Mouse (Mus musculus) lung, postnatal 25 days (tissue): ENCODE data around the gene Ptrh2.
A peak's percentile ranks its signal among the peaks of the same experiment; 100 is the strongest.

Experiments used
- DNase-seq: peaks from one replicate; pipeline ENCODE4 v3.0.0; 2022; ENCODE audit warnings: low spot score

Gene Ptrh2

DNA sequence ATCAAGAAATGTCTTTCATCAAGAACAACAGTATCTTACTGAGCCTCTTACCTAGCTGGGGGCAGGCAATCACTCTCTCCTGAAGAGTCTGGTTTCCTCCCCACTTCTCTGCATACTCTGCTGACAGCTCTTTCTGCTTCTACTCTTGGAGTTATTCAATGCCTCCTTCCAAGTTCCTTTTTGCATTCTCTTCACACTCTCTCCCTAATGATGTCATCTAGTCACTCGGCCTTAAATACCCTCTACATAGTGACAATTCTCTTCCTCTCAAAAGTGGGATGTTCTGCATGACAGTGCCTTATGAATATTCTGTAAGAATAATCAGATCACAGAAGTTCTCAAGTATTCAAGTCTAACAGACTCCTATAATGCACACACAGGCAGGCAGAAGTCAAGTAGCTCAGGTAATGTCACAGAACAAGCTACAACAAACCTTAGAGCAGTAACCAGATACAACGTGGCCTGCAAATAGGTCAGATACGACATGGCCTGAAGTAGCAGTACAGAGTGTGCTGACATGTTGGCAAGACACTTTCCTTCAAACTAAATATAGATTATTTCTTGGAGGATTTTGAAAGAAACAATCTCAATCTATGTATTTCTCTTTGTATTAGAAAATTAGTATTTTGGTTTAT is 12.6 kb upstream of the Ptrh2 start:
- DNase-seq = no peak

- DNase-seq = no peak
Observed at GRCm38 (mm10) chr11:86672772-86673171, 11.0 kb upstream of the Ptrh2 start.

DNA sequence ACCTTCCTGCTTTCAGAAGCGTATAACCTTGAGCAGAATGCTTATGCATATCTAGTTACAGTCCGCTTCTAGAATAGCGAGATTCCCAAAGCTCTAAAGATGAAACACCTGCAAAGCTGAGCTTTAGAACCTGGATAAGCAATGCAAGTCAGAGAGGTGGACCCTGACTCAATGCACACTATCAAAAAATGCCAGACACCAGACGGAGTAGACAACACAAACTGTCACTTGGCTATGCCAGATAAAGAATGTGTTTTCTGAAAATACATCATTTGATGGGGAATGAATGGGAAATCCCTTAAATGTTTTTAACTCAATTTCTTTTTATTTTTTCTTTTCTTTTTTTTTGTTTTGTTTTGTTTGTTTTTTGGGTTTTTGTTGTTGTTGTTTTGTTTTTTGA is 8.3 kb upstream of the Ptrh2 start:
- DNase-seq = no peak

DNA sequence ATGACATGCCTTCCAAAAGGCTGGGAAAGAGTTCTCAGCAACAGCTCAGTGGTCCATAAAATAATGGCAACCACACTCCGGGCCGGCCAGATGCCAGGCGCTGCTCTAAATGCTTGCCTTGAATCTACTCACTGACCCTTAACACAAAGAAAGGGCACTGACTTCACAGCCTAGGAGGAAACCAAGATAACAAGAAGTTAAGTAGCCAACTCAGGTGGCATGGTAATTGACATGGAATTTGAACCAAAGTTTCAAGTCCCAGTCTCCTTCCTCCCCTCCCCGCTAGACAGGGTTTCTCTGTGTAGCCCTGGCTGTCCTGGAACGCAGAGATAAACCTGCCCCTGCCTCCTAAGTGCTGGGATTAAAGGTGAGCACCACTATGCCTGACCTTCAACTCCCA is 4.8 kb upstream of the Ptrh2 start:
- DNase-seq = peak; percentile 31

- peak; percentile 46 for DNase-seq
Observed at GRCm38 (mm10) chr11:86680729-86681128, 3.1 kb upstream of the Ptrh2 start.

- DNase-seq = no peak
Observed at GRCm38 (mm10) chr11:86681423-86681822, 2.4 kb upstream of the Ptrh2 start.

DNA sequence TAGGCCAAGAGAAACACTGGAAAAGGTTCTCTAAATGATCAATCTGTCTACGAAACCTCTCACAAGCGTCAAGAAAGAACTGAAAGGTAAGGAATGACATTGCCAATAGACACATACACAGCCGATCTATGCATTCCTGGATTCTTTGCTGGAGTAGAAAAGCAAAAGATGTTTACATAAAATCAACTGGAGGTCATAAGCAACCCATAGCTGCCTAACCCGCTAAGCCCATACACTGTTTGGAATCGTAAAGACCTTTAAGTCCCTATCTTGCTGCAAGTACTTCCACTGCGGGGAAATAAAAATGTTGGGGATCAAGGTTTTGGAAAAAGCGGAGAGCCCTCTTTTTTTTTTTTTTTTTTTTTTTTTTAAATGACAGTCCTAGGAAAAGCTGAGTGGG is 924 bp upstream of the Ptrh2 start:
- no peak for DNase-seq

GRCm38 (mm10) chr11:86684126-86685012 is 584 bp downstream of the Ptrh2 start:
- DNase-seq = no peak

- DNase-seq = no peak
Observed at GRCm38 (mm10) chr11:86685366-86685765, 1.6 kb downstream of the Ptrh2 start.

DNA sequence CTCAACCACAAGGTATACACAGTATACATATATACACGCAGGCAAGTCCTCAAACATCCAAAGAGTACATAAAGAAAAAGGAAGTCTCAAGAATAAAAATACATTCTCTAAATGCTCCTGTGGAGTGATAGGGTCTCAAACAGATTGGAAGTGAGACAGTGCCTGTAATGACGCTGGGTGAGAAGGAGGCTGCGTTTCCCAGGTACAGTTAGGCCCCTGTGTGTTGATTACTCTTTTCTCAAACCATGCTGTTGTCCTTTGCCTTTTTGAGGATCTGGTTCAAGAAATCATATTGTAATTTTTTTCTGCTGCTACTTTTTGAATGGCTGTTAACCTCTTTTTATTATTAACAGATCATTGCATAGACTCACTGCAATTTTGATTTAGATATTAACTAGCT is 6.6 kb downstream of the Ptrh2 start:
- DNase-seq = no peak

GRCm38 (mm10) chr11:86691482-86691881 is 7.7 kb downstream of the Ptrh2 start:
- no peak for DNase-seq

- DNase-seq = no peak
Observed at GRCm38 (mm10) chr11:86691956-86692355, 8.2 kb downstream of the Ptrh2 start.

GRCm38 (mm10) chr11:86692546-86692945 is 8.8 kb downstream of the Ptrh2 start:
- DNase-seq = no peak

DNA sequence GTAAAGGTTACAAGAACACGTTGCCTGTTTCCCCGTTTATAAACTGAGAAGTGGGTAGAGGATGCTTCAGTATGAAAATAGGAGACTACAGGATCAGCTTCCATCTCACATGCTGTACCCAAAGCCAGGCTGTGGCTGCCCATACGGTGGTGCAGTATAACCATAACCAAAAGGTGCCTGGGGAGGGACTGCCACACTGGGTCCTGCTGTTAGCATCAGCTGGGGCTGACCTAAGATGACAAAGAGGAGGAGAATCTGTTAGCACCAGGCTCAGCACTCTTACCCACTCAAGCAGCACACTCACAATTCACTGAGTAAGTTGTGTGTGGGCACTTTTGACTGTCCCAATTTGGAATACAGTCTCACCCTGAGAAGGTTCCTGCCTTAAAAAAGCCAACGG is 11.7 kb downstream of the Ptrh2 start:
- no peak for DNase-seq

- no peak for DNase-seq
Observed at GRCm38 (mm10) chr11:86701151-86701550, 17.4 kb downstream of the Ptrh2 start.

DNA sequence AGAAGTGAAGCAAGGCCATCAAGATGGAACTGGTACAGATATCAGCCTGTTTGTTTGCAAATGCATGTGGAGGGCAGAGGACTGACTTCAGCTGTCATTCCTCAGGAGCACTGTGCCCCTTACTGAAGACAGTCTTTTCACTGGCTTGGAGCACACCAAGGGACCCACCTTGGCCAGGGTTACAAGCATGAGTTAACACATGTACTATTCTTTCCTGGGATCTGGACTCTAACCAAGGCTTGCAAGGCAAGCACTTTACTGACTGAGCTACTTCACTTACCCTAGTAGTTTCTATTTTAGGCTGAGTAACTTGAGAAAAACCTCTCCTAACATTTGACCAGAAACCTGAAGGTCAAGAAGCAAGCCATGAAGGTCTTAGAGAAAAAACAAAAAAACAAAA is 30.8 kb downstream of the Ptrh2 start:
- peak; percentile 7 for DNase-seq

DNA sequence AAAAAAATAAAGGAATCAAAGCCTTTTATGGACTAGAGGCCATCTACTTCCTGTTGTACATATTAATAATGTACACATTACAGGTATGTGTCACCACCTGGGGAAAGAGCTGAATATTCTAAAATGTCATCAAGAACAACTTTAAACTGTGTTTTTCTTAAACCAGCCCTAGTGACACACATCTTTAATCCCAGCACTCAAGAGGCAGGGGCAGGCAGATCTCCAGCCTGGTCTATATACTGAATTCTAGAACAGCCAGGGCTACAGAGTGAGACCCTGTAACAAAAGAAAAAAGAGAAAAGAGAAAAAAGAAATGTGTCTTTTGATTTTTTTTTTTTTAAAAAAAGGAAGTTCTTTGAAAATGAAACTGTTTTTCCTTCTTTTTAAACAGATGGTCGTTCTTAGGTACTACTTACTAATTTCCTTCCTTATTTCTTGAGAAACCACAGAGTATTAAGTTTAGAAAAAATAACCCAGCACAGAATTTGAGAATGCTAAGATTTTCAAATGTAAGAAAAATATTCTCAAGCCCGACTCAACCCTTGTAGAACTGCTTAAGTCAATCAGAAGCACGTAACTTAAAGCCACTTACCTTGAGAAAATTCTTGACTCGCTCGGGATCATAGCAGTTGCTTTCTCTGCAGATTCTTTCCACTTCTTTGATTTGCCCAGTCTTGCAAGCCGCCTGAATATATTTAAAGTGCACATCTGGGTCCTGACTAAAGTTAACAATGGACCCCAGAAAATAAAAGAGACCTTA is 33.7 kb downstream of the Ptrh2 start:
- no peak for DNase-seq

GRCm38 (mm10) chr11:86718369-86718768 is 34.6 kb downstream of the Ptrh2 start:
- no peak for DNase-seq

DNA sequence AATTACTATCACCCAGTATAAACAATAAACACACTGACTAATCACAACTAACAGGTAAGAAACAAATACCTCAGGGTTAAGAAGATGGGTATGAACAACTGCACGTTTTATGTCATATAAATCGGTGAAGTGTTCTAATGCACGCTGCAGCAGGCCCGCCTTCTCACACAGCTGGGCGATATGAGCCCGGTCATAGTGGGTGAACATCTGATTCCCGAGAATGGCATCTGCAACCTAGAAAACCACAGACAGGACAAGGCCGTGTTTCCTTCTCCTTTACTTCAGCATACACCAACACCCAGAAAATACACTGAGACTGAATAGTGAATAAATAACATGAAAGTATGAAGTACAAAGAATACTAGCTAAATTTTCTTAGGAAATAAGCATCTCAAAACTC is 35.6 kb downstream of the Ptrh2 start:
- DNase-seq = no peak

GRCm38 (mm10) chr11:86724004-86724403 is 40.2 kb downstream of the Ptrh2 start:
- DNase-seq = peak; percentile 7

GRCm38 (mm10) chr11:86724982-86725381 is 41.2 kb downstream of the Ptrh2 start:
- peak; percentile 67 for DNase-seq

DNA sequence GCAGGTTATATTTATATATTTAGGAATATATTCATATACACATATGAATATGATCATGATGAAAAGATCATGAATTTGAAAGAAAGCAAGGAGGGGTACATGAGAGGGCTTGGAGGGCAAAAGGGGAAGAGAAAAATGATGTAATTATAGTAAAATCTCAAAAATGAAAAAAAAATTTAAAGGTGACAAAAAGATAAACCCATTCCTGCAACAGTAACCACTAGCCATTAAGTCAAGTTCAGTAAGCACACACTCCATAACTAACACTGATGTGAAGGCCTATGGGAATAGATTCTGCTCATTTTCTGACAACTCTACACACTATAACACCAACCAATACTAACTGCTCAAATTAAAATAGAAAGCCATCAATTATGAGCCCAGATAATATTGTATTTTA is 41.8 kb downstream of the Ptrh2 start:
- no peak for DNase-seq

DNA sequence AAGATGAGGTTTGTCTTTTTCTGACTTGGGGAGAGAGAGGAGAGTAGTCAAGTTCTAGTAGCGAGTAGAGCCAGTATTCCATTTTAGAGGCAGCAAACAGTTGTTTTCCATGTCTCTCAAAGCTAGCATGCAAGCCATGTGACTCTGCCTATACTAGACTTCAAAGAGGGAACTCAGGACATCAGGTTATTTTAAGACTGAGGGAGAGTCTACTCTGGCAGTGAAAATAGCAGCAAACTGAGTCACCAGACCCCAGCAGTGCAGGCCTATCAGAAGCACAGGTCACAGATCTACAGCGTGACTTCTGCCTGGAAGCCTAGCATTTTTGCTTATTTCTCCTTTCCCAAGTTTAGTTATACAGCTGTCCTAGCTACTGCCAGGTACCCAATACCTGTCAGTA is 47.7 kb downstream of the Ptrh2 start:
- no peak for DNase-seq
